Mouse (Mus musculus) CH12.LX (cell line): ENCODE measurements at regions not wholly inside any gene's neighbourhood (a gene's known extent, or its start where the extent isn't known, plus 50 kb on each side); places are given as distances from the start of the nearest gene placed in this dataset.

Experiments used
- DNase-seq: peaks from one replicate; pipeline ENCODE4 v3.0.0-alpha.2; 2013; ENCODE audit errors: extremely low read depth
- H3K27ac ChIP-seq: 2 replicates; pipeline ENCODE4 v1.5.1; 2012; ENCODE audit warnings: low read depth, mild to moderate bottlenecking, control low read depth, moderate library complexity; ENCODE audit not compliant: insufficient read depth
- H3K27me3 ChIP-seq: replicated peaks from 2 replicates; pipeline ENCODE3; 2012; ENCODE audit warnings: inconsistent platforms
- H3K36me3 ChIP-seq, 2 experiments: replicated peaks in 1 of 2; 2 replicates each; pipeline versions ENCODE3 to v1.6.1; 2012; ENCODE audit warnings: inconsistent platforms in 1 of 2, low read length in 1 of 2, mild to moderate bottlenecking in 1 of 2, mixed read lengths in 1 of 2, moderate library complexity in 1 of 2; ENCODE audit not compliant: control insufficient read depth in 1 of 2, insufficient read depth in 1 of 2
- H3K4me1 ChIP-seq, 2 experiments: 2 replicates each; pipeline ENCODE4 v1.6.1; 2012; ENCODE audit warnings: inconsistent platforms in 1 of 2, moderate library complexity in 1 of 2; ENCODE audit not compliant: insufficient read depth in 2 of 2, control insufficient read depth in 1 of 2
- H3K4me2 ChIP-seq: 2 replicates; pipeline ENCODE4 v1.6.1; 2012; ENCODE audit warnings: low read depth, mild to moderate bottlenecking, control low read depth; ENCODE audit not compliant: poor library complexity, insufficient read depth, severe bottlenecking
- H3K4me3 ChIP-seq, 3 experiments: fragments of 150-350 bp in 1 of 3; sonication (generic) in 1 of 3; replicated peaks in 1 of 3; 2 replicates each; pipeline versions ENCODE3 to v1.5.1; 2011 to 2012; ENCODE audit warnings: low read depth in 2 of 3, low read length in 2 of 3, mild to moderate bottlenecking in 2 of 3, moderate library complexity in 2 of 3, control low read depth in 1 of 3, improper control_type of control experiment in 1 of 3, inconsistent platforms in 1 of 3, mixed read lengths in 1 of 3; ENCODE audit not compliant: poor library complexity in 1 of 3
- H3K79me2 ChIP-seq: replicated peaks from 2 replicates; pipeline ENCODE4 v1.6.1; 2012; ENCODE audit warnings: mild to moderate bottlenecking, moderate library complexity; ENCODE audit not compliant: control insufficient read depth, poor library complexity, insufficient read depth, severe bottlenecking; ENCODE audit errors: extremely low read depth
- H3K9ac ChIP-seq: 2 replicates; pipeline ENCODE4 v1.6.1; 2012; ENCODE audit warnings: low read depth, mild to moderate bottlenecking, control low read depth, moderate library complexity; ENCODE audit not compliant: insufficient read depth
- H3K9me3 ChIP-seq: replicated peaks from 2 replicates; pipeline ENCODE3; 2012; ENCODE audit warnings: low read length, inconsistent platforms, mixed read lengths
- ELF1 ChIP-seq: IDR thresholded peaks from 2 replicates; pipeline ENCODE4 v1.6.1; 2014; ENCODE audit warnings: low read depth, mild to moderate bottlenecking, inconsistent platforms, low read length, improper control_type of control experiment
- GABPA ChIP-seq: IDR thresholded peaks from 2 replicates; pipeline ENCODE4 v1.6.1; 2012; ENCODE audit warnings: low read depth, low read length, improper control_type of control experiment, inconsistent platforms; ENCODE audit not compliant: insufficient replicate concordance
- HCFC1 ChIP-seq: IDR thresholded peaks from 2 replicates; pipeline ENCODE4 v1.6.1; 2012; ENCODE audit warnings: low read depth, mild to moderate bottlenecking, inconsistent platforms, low read length, improper control_type of control experiment
- IRF4 ChIP-seq: IDR thresholded peaks from 2 replicates; pipeline ENCODE4 v1.6.1; 2014; ENCODE audit warnings: low read depth, mild to moderate bottlenecking, inconsistent platforms, low read length, improper control_type of control experiment
- JUN ChIP-seq: IDR thresholded peaks from 2 replicates; pipeline ENCODE4 v1.6.1; 2011; ENCODE audit warnings: low read depth, mild to moderate bottlenecking, low read length, improper control_type of control experiment, moderate library complexity; ENCODE audit not compliant: insufficient read depth
- KAT2A ChIP-seq: IDR thresholded peaks from 2 replicates; pipeline ENCODE4 v1.6.1; 2012; ENCODE audit warnings: low read length, improper control_type of control experiment, inconsistent platforms; ENCODE audit not compliant: insufficient replicate concordance
- MAX ChIP-seq: IDR thresholded peaks from 2 replicates; pipeline ENCODE4 v1.6.1; 2011; ENCODE audit warnings: low read length, improper control_type of control experiment
- MAZ ChIP-seq: IDR thresholded peaks from 2 replicates; pipeline ENCODE4 v1.6.1; 2012; ENCODE audit warnings: low read depth, mild to moderate bottlenecking, inconsistent platforms, low read length, improper control_type of control experiment, moderate library complexity
- MEF2A ChIP-seq: IDR thresholded peaks from 2 replicates; pipeline ENCODE4 v1.6.1; 2014; ENCODE audit warnings: low read depth, mild to moderate bottlenecking, inconsistent platforms, low read length, improper control_type of control experiment, borderline replicate concordance
- MXI1 ChIP-seq: IDR thresholded peaks from 2 replicates; pipeline ENCODE4 v1.6.1; 2011; ENCODE audit warnings: mild to moderate bottlenecking, low read depth, low read length, improper control_type of control experiment
- NELFE ChIP-seq: IDR thresholded peaks from 2 replicates; pipeline ENCODE4 v1.6.1; 2011; ENCODE audit warnings: low read depth, low read length, improper control_type of control experiment
- NRF1 ChIP-seq: IDR thresholded peaks from 2 replicates; pipeline ENCODE4 v1.6.1; 2014; ENCODE audit warnings: low read depth, mild to moderate bottlenecking, inconsistent platforms, low read length, improper control_type of control experiment, moderate library complexity
- PAX5 ChIP-seq: IDR thresholded peaks from 2 replicates; pipeline ENCODE4 v1.6.1; 2012; ENCODE audit warnings: low read length, inconsistent platforms, mixed read lengths
- TCF12 ChIP-seq: IDR thresholded peaks from 2 replicates; pipeline ENCODE4 v1.6.1; 2014; ENCODE audit warnings: low read depth, mild to moderate bottlenecking, inconsistent platforms, low read length, improper control_type of control experiment
- dilution Hi-C: fragments of 300-500 bp; cut with MboI; formaldehyde crosslinking; loops from 2 replicates; pipeline ENCODE4 v1.14.3; 2020; ENCODE audit warnings: low sequenced_read_pairs; ENCODE audit not compliant: extremely low pct_unique_long_range_greater_than_20kb, extremely low pct_ligation_motif_present
- in situ Hi-C: fragments of 300-500 bp; cut with MboI; formaldehyde crosslinking; loops from 3 replicates; pipeline ENCODE4 v1.14.3; 2019; ENCODE audit warnings: low sequenced_read_pairs, low pct_ligation_motif_present, low pct_unique_long_range_greater_than_20kb, mixed read lengths

- dilution Hi-C loops = no loop called here
- Histone ChIP-seq H3K36me3 (no peaks in the 10 kb centered on the region), H3K9ac (no peak overlapping the region), H3K79me2 (no peaks in the 10 kb centered on the region)
- TF ChIP-seq KAT2A (no peak), ELF1 (no peak), HCFC1 (no peak), JUN (no peak), TCF12 (no peak), NRF1 (no peak), MXI1 (no peak), MEF2A (no peak), MAZ (no peak), IRF4 (no peak), NELFE (no peak), PAX5 (no peak), GABPA (no peak)
- TF ChIP-seq, all 38 proteins: peak for 0
- H3K4me3 ChIP-seq = no peak overlapping the region
- no peaks in the 10 kb centered on the region for H3K27me3 ChIP-seq
- no peak overlapping the region for H3K27ac ChIP-seq
- DNase-seq = no peak
- no peaks in the 10 kb centered on the region for H3K4me1 ChIP-seq
- in situ Hi-C loops = no loop called here
- peaks cover 71% of the 10 kb centered on the region for H3K9me3 ChIP-seq
- H3K4me2 ChIP-seq = no peak overlapping the region
Observed at GRCm38 (mm10) chr13:60518010-60518409, 83.7 kb upstream of the Dapk1 start.

DNA sequence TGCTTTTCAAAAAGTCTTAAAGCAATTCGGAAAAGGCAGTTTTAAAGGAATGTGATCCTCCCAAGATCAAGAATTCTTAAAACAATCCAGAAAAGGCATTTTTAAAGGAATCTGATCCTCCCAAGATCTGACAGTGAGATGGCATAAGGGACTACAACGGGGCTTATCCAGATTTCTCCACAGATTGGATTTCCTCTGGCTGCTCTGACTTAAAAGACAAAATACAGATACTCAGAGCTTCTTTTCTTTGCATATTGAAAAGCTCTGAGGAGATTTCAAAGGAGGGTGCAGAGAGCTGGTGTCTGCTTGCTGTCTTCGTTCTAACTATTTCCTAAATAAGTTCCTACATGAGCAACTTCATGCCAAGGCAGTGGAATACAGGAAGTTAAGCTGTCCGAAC, 82.0 kb upstream of the Dapk1 start:
- H3K9ac ChIP-seq = no peak overlapping the region
- H3K9me3 ChIP-seq = peaks cover 66% of the 10 kb centered on the region
- TF ChIP-seq MAX (no peak), MXI1 (no peak)
- TF ChIP-seq, all 38 proteins: peak for 0
- no peak for DNase-seq
- Histone ChIP-seq H3K4me2 (no peak overlapping the region), H3K36me3 (no peaks in the 10 kb centered on the region), H3K27me3 (no peaks in the 10 kb centered on the region), H3K79me2 (no peaks in the 10 kb centered on the region), H3K4me3 (no peak overlapping the region), H3K4me1 (no peaks in the 10 kb centered on the region), H3K27ac (no peak overlapping the region)
- dilution Hi-C loops (no loop called here), in situ Hi-C loops (no loop called here)
